Mouse (Mus musculus) liver, embryonic 14.5 days (tissue): ENCODE measurements around the gene Mettl24. TPM values are rescaled to one million over a fixed set of nuclear protein-coding genes. Genes with fewer than 3 reads are reported as not detected.

Experiments
- ATAC-seq: fragments of 200-750 bp; cut with Nextera tagmentation; 2 replicates; pipeline ENCODE4 v1.8.0; 2017; ENCODE audit warnings: moderate number of reproducible peaks, mild to moderate bottlenecking, moderate library complexity; ENCODE audit not compliant: insufficient read depth
- DNase-seq, 3 experiments: peaks; one replicate each; pipeline ENCODE4 v3.0.0-alpha.2; 2012 to 2013; ENCODE audit warnings: low read depth in 3 of 3, low spot score in 3 of 3
- H3K27ac ChIP-seq: fragments of 300-500 bp; sonication (generic); 2 replicates; pipeline ENCODE4 v1.5.1; 2014; ENCODE audit warnings: moderate library complexity, mild to moderate bottlenecking, control low read depth, inconsistent platforms
- H3K27me3 ChIP-seq: fragments of 300-500 bp; sonication (generic); 2 replicates; pipeline ENCODE4 v1.6.1; 2014; ENCODE audit warnings: mild to moderate bottlenecking, low read length, moderate library complexity; ENCODE audit not compliant: control insufficient read depth, insufficient read depth
- H3K36me3 ChIP-seq: fragments of 300-500 bp; sonication (generic); replicated peaks from 2 replicates; pipeline ENCODE4 v1.6.1; 2014; ENCODE audit warnings: low read depth; ENCODE audit not compliant: control insufficient read depth, insufficient read depth
- H3K4me1 ChIP-seq, 2 experiments: fragments of 200-500 bp in 1 of 2; fragments of 300-500 bp in 1 of 2; sonication (generic) in 1 of 2; replicated peaks; 2 replicates each; pipeline ENCODE4 v1.6.1; 2012 to 2014; ENCODE audit warnings: antibody characterized with exemption in 1 of 2, inconsistent platforms in 1 of 2, low read length in 1 of 2; ENCODE audit not compliant: control insufficient read depth in 2 of 2, insufficient read depth in 2 of 2
- H3K4me2 ChIP-seq: fragments of 300-500 bp; sonication (generic); 2 replicates; pipeline ENCODE4 v1.6.1; 2014; ENCODE audit warnings: low read depth, mild to moderate bottlenecking, control low read depth, moderate library complexity
- H3K4me3 ChIP-seq, 2 experiments: fragments of 200-500 bp in 1 of 2; fragments of 300-500 bp in 1 of 2; sonication (generic) in 1 of 2; 2 replicates each; pipeline ENCODE4 v1.5.1; 2012 to 2014; ENCODE audit warnings: low read depth in 2 of 2, low read length in 2 of 2, mild to moderate bottlenecking in 2 of 2, control low read depth in 1 of 2, inconsistent platforms in 1 of 2, moderate library complexity in 1 of 2; ENCODE audit not compliant: insufficient read depth in 1 of 2
- H3K9ac ChIP-seq: fragments of 300-500 bp; sonication (generic); replicated peaks from 2 replicates; pipeline ENCODE4 v1.6.1; 2014; ENCODE audit warnings: mild to moderate bottlenecking, control low read depth, moderate library complexity
- H3K9me3 ChIP-seq: fragments of 300-500 bp; sonication (generic); 2 replicates; pipeline ENCODE4 v1.6.1; 2016; ENCODE audit warnings: low read length, mixed read lengths; ENCODE audit not compliant: control insufficient read depth
- CTCF ChIP-seq: IDR thresholded peaks from 2 replicates; pipeline ENCODE4 v1.5.1; 2016; ENCODE audit warnings: antibody characterized with exemption, low read depth, control low read depth
- EP300 ChIP-seq: IDR thresholded peaks from 2 replicates; pipeline ENCODE4 v1.6.1; 2016; ENCODE audit warnings: antibody characterized with exemption, low read depth
- WGBS: fragments of 180-500 bp; shearing (Covaris S2); extraction: QIAGEN DNeasy Blood & Tissue Kit; methylation state at CpG from one replicate; pipeline ENCODE4 v1.1.7; 2014; ENCODE audit not compliant: insufficient replicate concordance; 5-methylcytosine and 5-hydroxymethylcytosine counted together
- polyA plus RNA-seq, 2 experiments: library from polyadenylated mRNA; depleted of rRNA in 1 of 2; stranded (reverse) in 1 of 2; unstranded in 1 of 2; fragments of >200 nt; fragmentation: Nextera tagmentation in 1 of 2; extraction: Ambion mirVana in 1 of 2; gene quantifications; 2 replicates each; pipeline versions ENCODE4 v1.2.1 to v1.2.3; 2012 to 2014

Mettl24 gene
- polyA plus RNA-seq, 2 experiments, result 0.18 to 0.33 TPM

- Histone ChIP-seq H3K4me1 (no peaks in the 10 kb centered on the region), H3K9me3 (no peaks in the 10 kb centered on the region), H3K27me3 (no peaks in the 10 kb centered on the region), H3K27ac (no peak overlapping the region), H3K4me2 (no peak overlapping the region), H3K36me3 (no peaks in the 10 kb centered on the region), H3K4me3 (no peak overlapping the region), H3K9ac (no peak overlapping the region)
- 39% methylated on average over 11 of the region's 11 CpGs for WGBS
- ATAC-seq (no peak), DNase-seq (no peak)
- TF ChIP-seq EP300, result no peak
- no peak for TF ChIP-seq CTCF
Observed at GRCm38 (mm10) chr10:40726288-40726902, 43.3 kb downstream of the Mettl24 start.

GRCm38 (mm10) chr10:40726989-40727388, 43.9 kb downstream of the Mettl24 start:
- Histone ChIP-seq H3K4me2 (no peak overlapping the region), H3K4me1 (no peaks in the 10 kb centered on the region), H3K9me3 (no peaks in the 10 kb centered on the region), H3K4me3 (no peak overlapping the region), H3K27ac (no peak overlapping the region), H3K9ac (no peak overlapping the region), H3K36me3 (no peaks in the 10 kb centered on the region), H3K27me3 (no peaks in the 10 kb centered on the region)
- ATAC-seq, result no peak
- WGBS, result 49% methylated on average over 5 of the region's 5 CpGs
- no peak for DNase-seq
- TF ChIP-seq CTCF, result no peak
- no peak for TF ChIP-seq EP300

- no peaks in the 10 kb centered on the region for H3K4me1 ChIP-seq
- no peak overlapping the region for H3K27ac ChIP-seq
- no peak overlapping the region for H3K4me3 ChIP-seq
- H3K27me3 ChIP-seq, result no peaks in the 10 kb centered on the region
- H3K9me3 ChIP-seq, result no peaks in the 10 kb centered on the region
- H3K4me2 ChIP-seq, result no peak overlapping the region
- no peak for TF ChIP-seq EP300
- TF ChIP-seq CTCF, result no peak
- H3K36me3 ChIP-seq, result no peaks in the 10 kb centered on the region
- no peak overlapping the region for H3K9ac ChIP-seq
- ATAC-seq (no peak), DNase-seq (no peak)
- 52% methylated on average over 5 of the region's 5 CpGs for WGBS
Observed at GRCm38 (mm10) chr10:40730200-40730599, 47.1 kb downstream of the Mettl24 start.

- Histone ChIP-seq H3K4me2 (no peak overlapping the region), H3K9ac (no peak overlapping the region), H3K4me1 (no peaks in the 10 kb centered on the region; a peak in 1 of 4 replicates), H3K36me3 (no peaks in the 10 kb centered on the region), H3K4me3 (no peak overlapping the region), H3K9me3 (no peaks in the 10 kb centered on the region), H3K27me3 (no peaks in the 10 kb centered on the region), H3K27ac (no peak overlapping the region)
- no peak for DNase-seq
- no peak for ATAC-seq
- WGBS, result 36% methylated on average over 3 of the region's 3 CpGs
- no peak for TF ChIP-seq CTCF
- no peak for TF ChIP-seq EP300
Observed at GRCm38 (mm10) chr10:40733291-40733690, 50.2 kb downstream of the Mettl24 start.

- ATAC-seq, result no peak
- Histone ChIP-seq H3K4me1 (peaks cover 0 to 2% of the 10 kb centered on the region in 2 experiments; a peak in 1 of 4 replicates), H3K4me3 (no peak overlapping the region), H3K9ac (no peak overlapping the region), H3K36me3 (no peaks in the 10 kb centered on the region), H3K27me3 (no peaks in the 10 kb centered on the region), H3K9me3 (no peaks in the 10 kb centered on the region), H3K27ac (no peak overlapping the region), H3K4me2 (no peak overlapping the region)
- TF ChIP-seq CTCF (no peak), EP300 (no peak)
- DNase-seq, result no peak
- 70% methylated on average over 6 of the region's 6 CpGs for WGBS
Observed at GRCm38 (mm10) chr10:40736172-40736571, 53.1 kb downstream of the Mettl24 start.
